Mouse (Mus musculus): Measurements from ENCODE around the gene Polr2i.

Gene Polr2i

DNA sequence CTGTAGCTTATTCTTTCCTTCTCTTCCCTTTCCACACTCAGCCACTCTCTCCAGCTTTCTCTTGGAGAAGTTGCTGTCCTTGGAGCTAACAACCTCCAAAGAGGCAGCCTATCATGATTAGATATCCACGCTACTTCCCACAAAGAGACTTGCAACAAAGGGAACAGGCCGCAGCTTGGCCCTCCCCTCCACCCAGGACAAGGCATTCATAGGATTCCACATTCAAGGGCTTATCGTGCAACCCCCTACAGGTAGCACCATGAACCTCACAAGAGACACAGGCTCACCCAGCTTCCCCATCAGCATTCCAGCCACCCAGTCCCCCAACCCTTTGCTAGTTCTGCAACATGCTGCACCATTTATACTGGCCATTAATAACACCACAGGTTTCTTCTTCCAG, 35.0 kb downstream of the Polr2i start:
- DNase-seq (ENCODE audit: low spot score): no peak

DNA sequence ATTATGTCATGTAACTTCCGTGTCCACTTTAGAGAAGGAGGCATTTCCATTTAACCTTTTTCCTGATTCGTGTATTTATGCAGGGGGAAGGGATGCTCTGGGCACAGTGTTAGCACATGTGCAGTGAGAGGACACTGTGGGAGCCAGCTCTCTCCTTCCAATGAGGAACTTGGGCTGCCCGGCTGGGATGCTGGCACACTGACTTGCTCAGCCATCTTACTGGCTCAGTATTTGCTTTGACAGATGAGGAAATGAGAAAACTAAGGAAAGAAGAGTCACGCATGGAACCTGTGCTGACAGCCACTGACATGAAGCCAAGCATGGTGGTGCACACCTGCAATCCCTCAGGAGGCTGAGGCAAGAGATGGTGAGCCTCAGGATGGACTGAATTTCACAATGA, 37.9 kb downstream of the Polr2i start:
- no peak for DNase-seq (ENCODE audit: low spot score)

DNA sequence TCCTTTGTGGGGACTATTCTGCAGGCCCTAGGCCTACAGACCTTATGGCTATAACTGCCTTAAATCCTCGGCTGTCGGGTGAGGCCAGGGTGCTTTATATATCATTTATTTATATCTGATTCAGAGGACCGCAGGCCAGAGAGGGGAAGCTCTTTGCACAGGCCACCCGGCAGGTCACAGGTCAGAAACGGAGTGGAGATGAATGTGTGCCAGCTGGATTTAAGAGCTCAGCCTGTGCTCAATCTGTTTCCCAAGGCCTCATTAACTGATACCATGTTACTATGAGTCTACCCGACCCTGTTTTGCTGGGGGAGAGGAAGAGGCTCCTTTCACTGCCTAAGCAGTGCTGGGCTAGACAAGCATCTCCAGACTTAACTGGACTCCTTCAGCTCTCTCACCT, 42.6 kb downstream of the Polr2i start:
- no peak for DNase-seq (ENCODE audit: low spot score)

DNA sequence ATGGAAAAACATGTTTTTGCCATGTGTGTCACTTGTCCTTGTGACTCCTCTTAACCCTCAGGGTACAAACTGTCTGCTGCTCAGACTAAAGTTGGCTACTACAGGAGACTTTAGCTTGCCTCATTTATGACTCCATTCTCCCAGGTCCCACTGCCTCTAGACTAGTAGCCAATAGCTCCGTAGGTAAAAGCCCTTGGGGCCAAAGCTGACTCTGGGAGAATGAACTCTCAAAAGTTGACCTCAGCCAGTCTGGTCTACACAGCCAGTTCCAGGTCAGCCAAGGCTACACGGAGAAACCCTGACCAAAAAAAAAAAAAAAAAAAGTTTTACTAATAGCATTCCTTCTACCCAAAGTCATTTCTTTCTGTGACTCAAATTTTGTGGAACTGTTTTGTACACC, 47.2 kb downstream of the Polr2i start:
- no peak for DNase-seq (ENCODE audit: low spot score)

DNA sequence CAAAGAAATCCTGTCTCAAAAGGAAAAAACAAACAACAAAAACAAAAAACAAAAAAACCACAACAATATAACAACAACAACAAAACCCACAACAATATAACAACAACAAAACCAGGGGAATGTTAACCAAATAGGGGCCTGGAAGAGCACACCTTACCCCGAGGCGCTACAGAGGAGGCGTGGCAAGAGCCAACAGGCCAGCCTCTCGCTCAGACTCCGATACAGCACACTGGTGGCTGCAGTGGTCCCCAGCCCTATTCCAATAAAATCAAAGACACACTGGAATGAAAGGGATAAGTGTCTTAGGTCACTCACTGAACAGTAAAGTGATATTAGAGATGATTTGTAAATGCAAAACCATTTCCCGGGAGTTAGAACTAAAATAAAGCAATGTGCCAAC, 47.8 kb downstream of the Polr2i start:
- DNase-seq (ENCODE audit: low spot score): no peak

DNA sequence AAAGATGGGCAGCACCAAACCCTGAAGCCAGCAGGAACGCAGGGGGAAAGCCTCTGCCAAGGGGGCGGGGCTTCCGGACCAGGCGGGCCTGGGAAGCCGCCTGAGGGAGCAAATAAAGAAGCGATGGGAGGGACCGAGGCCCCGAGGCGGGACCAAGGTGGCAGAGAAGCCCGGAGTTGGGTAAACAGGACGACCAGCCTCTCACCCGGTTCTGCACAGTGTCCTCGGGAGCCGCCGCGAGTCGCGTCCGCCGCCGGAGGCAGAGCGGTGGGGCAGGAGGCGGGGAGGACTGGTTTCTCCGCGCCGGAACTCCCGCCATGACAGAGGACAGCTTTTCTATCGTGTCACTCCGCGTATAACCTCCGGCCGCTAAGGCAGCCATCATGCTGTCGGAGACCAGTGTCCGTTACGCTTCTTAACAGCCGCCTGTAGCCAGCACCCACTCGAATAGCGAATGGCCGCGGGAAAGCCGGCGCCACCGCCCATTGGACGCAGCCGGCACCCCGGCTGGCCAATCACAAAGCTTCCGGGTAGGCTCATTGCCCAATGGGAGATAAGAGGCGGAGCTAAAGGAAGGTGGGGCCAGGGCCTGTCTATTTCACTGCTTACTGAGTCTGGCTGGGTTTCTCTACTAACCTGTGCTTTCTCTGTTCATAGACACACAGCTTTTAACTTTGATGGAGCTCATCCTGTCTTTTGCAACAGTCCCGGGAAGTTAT, 48.4 kb downstream of the Polr2i start, which contains the start of the genes Thap8 and Wdr62:
Thap8 (plus strand) TSS at position 144 of the 719 bp plus-strand sequence.
Wdr62 (minus strand) TSS at position 469 of the 719 bp plus-strand sequence.
- peak; percentile 92 for DNase-seq (ENCODE audit: low spot score)

DNA sequence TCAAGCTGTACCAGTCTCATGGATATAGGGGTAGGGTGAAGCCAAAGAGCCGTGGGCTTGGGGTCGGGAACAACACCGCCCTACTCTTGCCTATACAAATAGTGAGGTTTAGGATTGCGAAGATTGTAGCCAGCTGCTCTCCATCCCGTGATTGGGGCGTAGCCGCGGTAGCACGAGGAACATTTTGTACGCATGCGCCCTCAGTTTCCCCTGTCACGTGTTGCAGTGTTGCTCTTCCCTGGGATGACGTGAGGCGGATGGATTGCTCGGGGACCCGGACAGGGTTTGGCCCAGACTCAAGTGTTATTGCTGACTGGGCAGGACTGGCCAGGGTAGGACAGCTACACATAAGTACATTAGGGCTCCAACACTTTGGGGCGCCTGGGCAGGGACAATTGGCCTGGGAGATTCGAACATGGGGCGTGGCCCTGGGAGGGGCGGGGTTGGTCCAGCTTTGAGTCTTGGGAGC, 49.0 kb downstream of the Polr2i start:
- peak; percentile 91 for DNase-seq (ENCODE audit: low spot score)

DNA sequence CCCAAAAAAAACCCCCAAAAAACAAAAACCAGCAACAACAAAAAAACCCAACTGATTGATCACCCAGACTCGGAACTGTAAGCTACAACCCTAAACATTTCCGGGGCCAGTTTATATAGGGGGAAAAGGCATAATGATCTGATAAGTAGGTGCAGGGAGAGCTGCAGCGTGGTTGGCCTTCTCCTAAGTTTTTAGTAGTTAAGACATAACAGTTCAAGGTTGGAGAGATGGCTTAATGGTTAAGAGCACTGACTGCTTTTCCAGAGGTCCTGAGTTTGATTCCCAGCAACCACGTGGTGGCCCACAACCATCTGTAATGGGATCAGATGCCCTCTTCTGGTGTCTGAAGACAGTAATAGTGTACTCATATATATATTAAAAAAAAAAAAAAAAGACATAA, 49.8 kb downstream of the Polr2i start:
- DNase-seq (ENCODE audit: low spot score): no peak

DNA sequence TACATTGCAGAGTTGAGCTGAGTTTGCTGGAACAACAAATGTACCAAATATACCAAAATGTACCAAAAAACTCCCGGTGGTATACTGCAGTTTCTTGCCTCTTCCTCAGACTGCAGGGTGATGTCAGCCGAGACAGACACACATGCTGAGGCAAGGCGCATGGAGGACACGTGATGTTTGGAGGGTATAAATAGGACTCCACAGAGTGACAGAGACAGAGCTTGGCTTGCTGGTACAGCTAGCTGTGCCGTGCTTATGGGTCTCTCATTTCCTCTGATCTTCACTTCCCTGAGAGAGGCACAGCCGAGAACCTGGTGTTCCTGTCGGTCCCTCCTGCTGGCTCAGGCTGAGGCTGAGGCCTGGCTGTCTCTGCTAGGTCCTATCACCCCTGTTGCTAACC, 51.0 kb downstream of the Polr2i start:
- DNase-seq (ENCODE audit: low spot score): no peak
